Mouse (Mus musculus) Patski (cell line): ENCODE results near the gene Dnajc11. TPM values are rescaled to one million over a fixed set of nuclear protein-coding genes. Genes with fewer than 3 reads are reported as not detected.

Experiments used
- ATAC-seq: fragments of 100-300 bp; one replicate; pipeline ENCODE4 v1.8.0; 2021
- CTCF ChIA-PET: fragments of 350-600 bp; sonication (Branson Sonifier 250); formaldehyde crosslinking; loops from one replicate; lab custom pipeline; 2022; ENCODE audit warnings: inconsistent platforms; lab: Charles Lee
- POLR2A ChIA-PET: fragments of 350-600 bp; sonication (Branson Sonifier 250); formaldehyde crosslinking; loops from one replicate; lab custom pipeline; 2022; ENCODE audit warnings: antibody characterized with exemption, inconsistent platforms; lab: Charles Lee
- DNase-seq: peaks from one replicate; pipeline ENCODE4 v3.0.0-alpha.2; 2011; ENCODE audit warnings: low read depth, low spot score
- H3K27me3 ChIP-seq: fragments of 371-371 bp; one replicate; pipeline ENCODE4 v1.5.1; 2021
- CTCF ChIP-seq: fragments of 100-300 bp; IDR thresholded peaks from one replicate; pipeline ENCODE4 v1.5.1; 2021
- in situ Hi-C: fragments of 300-500 bp; cut with MboI; formaldehyde crosslinking; loops from 3 replicates; pipeline ENCODE4 v1.11.1; 2018; ENCODE audit warnings: low pct_unique_long_range_greater_than_20kb, mixed read lengths
- polyA plus RNA-seq: library from polyadenylated mRNA; unstranded; gene quantifications from one replicate; pipeline ENCODE4 v1.2.3, GENCODE M21; 2021

The Dnajc11 gene
- polyA plus RNA-seq, 1 experiment from 2014 or later = 42.7 TPM

GRCm38 (mm10) chr4:152013036-152013813 is 79.7 kb downstream of the Dnajc11 start:
- no peak for TF ChIP-seq CTCF
- in situ Hi-C loops = no loop called here
- no peak for ATAC-seq
- H3K27me3 ChIP-seq = no peaks in the 10 kb centered on the region
- no peak for DNase-seq
- ChIA-PET CTCF (interaction anchor here (0.9 to 1.5 kb wide), 2 partner anchors 25 to 90 kb away, joined by 3 read pairs; partner anchors contain the start of gene Tas1r1), POLR2A (no interaction called here)

- in situ Hi-C loops = no loop called here
- ChIA-PET CTCF (interaction anchor here (1.2 to 2.4 kb wide), 2 partner anchors 10 to 16 kb away, joined by 3 to 5 read pairs; no protein-coding TSS in a partner anchor), POLR2A (interaction anchor here (0.6 kb wide), 1 partner anchor 85 kb away, joined by 3 read pairs; no protein-coding TSS in a partner anchor)
- ATAC-seq (peak; percentile 64), DNase-seq (no peak)
- H3K27me3 ChIP-seq = no peaks in the 10 kb centered on the region
- TF ChIP-seq CTCF = no peak
Observed at GRCm38 (mm10) chr4:152019073-152019472, 85.6 kb downstream of the Dnajc11 start.

- no peak for TF ChIP-seq CTCF
- ATAC-seq (no peak), DNase-seq (no peak)
- ChIA-PET CTCF (interaction anchor here (1.0 to 1.2 kb wide), 3 partner anchors 10 to 81 kb away, joined by 3 read pairs; partner anchors contain the start of genes Nol9 and Tas1r1), POLR2A (interaction anchor here (1.3 kb wide), 1 partner anchor 11 kb away, joined by 3 read pairs; the partner anchor contains the start of gene Klhl21)
- in situ Hi-C loops = no loop called here
- H3K27me3 ChIP-seq = no peaks in the 10 kb centered on the region
Observed at GRCm38 (mm10) chr4:152020024-152020423, 86.5 kb downstream of the Dnajc11 start.

GRCm38 (mm10) chr4:152021568-152022097 is 88.1 kb downstream of the Dnajc11 start:
- ChIA-PET POLR2A (no interaction called here), CTCF (interaction anchor here (0.9 kb wide), 1 partner anchor 10 kb away, joined by 5 read pairs; no protein-coding TSS in a partner anchor)
- ATAC-seq (no peak), DNase-seq (no peak)
- in situ Hi-C loops = no loop called here
- no peak for TF ChIP-seq CTCF
- H3K27me3 ChIP-seq = no peaks in the 10 kb centered on the region

GRCm38 (mm10) chr4:152022506-152022905 is 89.0 kb downstream of the Dnajc11 start:
- ATAC-seq (no peak), DNase-seq (no peak)
- CTCF ChIA-PET = no interaction called here
- no peaks in the 10 kb centered on the region for H3K27me3 ChIP-seq
- in situ Hi-C loops = no loop called here
- POLR2A ChIA-PET = no interaction called here
- TF ChIP-seq CTCF = no peak

GRCm38 (mm10) chr4:152024525-152024924 is 91.0 kb downstream of the Dnajc11 start:
- POLR2A ChIA-PET = no interaction called here
- CTCF ChIA-PET = no interaction called here
- in situ Hi-C loops = no loop called here
- ATAC-seq = no peak
- no peaks in the 10 kb centered on the region for H3K27me3 ChIP-seq
- TF ChIP-seq CTCF = no peak
- no peak for DNase-seq

- in situ Hi-C loops = loop anchor here (5.0 kb wide), 1 partner anchor 45 kb away; no protein-coding TSS in a partner anchor
- ATAC-seq = peak; percentile 37
- no peak for TF ChIP-seq CTCF
- no peak for DNase-seq
- no peaks in the 10 kb centered on the region for H3K27me3 ChIP-seq
- ChIA-PET CTCF (interaction anchor here (0.6 to 1.6 kb wide), 3 partner anchors 34 to 76 kb away, joined by 3 to 6 read pairs (median 4); no protein-coding TSS in a partner anchor), POLR2A (interaction anchor here (1.0 to 1.4 kb wide), 2 partner anchors 11 to 17 kb away, joined by 3 to 5 read pairs; no protein-coding TSS in a partner anchor)
Observed at GRCm38 (mm10) chr4:152026751-152027508, 93.4 kb downstream of the Dnajc11 start.

GRCm38 (mm10) chr4:152027524-152027923 is 94.0 kb downstream of the Dnajc11 start, which contains the start of gene Zbtb48:
TSS of gene Zbtb48 (minus strand) at chr4:152027671.
- TF ChIP-seq CTCF = no peak
- no peaks in the 10 kb centered on the region for H3K27me3 ChIP-seq
- DNase-seq = no peak
- ChIA-PET CTCF (interaction anchor here (0.6 to 1.6 kb wide), 3 partner anchors 34 to 76 kb away, joined by 3 to 6 read pairs (median 4); no protein-coding TSS in a partner anchor), POLR2A (no interaction called here)
- peak; percentile 95 for ATAC-seq
- in situ Hi-C loops = loop anchor here (5.0 kb wide), 1 partner anchor 45 kb away; no protein-coding TSS in a partner anchor

- in situ Hi-C loops = loop anchor here (5.0 kb wide), 1 partner anchor 46 kb away; no protein-coding TSS in a partner anchor
- H3K27me3 ChIP-seq = no peaks in the 10 kb centered on the region
- DNase-seq (no peak), ATAC-seq (no peak)
- TF ChIP-seq CTCF = no peak
- ChIA-PET CTCF (interaction anchor here (0.8 to 1.8 kb wide), 10 partner anchors 10 to 75 kb away, joined by 3 to 10 read pairs (median 3); partner anchors contain the start of genes Nol9 and Tas1r1), POLR2A (interaction anchor here (1.4 kb wide), 1 partner anchor 20 kb away, joined by 4 read pairs; the partner anchor contains the start of gene Klhl21)
Observed at GRCm38 (mm10) chr4:152028456-152028855, 95.0 kb downstream of the Dnajc11 start.
